Mouse (Mus musculus) bone marrow macrophage, adult 2 months (primary cell): ENCODE results near the gene Arl13b.

Experiments
- CTCF ChIP-seq: IDR thresholded peaks from 2 replicates; pipeline ENCODE4 v1.5.1; 2012; ENCODE audit warnings: low read depth, mild to moderate bottlenecking, low read length, moderate library complexity
- POLR2A ChIP-seq: IDR thresholded peaks from 2 replicates; pipeline ENCODE4 v1.6.1; 2012; ENCODE audit warnings: mild to moderate bottlenecking, low read depth, low read length, borderline replicate concordance

GRCm38 (mm10) chr16:62758340-62758739 is 88.5 kb downstream of the Arl13b start:
- TF ChIP-seq CTCF (no peak), POLR2A (no peak)
